Mouse (Mus musculus) megakaryocyte, embryonic 14.5 days (primary cell): Measurements from ENCODE around the gene Psen2. TPM values are rescaled to one million over a fixed set of nuclear protein-coding genes. Genes with fewer than 3 reads are reported as not detected.
A peak's percentile ranks its signal among the peaks of the same experiment; 100 is the strongest.

Experiments used
- H3K27me3 ChIP-seq: replicated peaks from 2 replicates; pipeline ENCODE3; 2012; ENCODE audit warnings: inconsistent platforms
- H3K36me3 ChIP-seq: replicated peaks from 2 replicates; pipeline ENCODE3; 2012; ENCODE audit warnings: low read length, inconsistent platforms, mixed read lengths
- H3K4me1 ChIP-seq: 2 replicates; pipeline ENCODE4 v1.6.1; 2012; ENCODE audit warnings: inconsistent platforms
- H3K4me3 ChIP-seq: replicated peaks from 2 replicates; pipeline ENCODE3; 2012; ENCODE audit warnings: moderate library complexity, mild to moderate bottlenecking, inconsistent platforms
- H3K9me3 ChIP-seq: 2 replicates; pipeline ENCODE4 v1.6.1; 2012; ENCODE audit warnings: inconsistent platforms
- FLI1 ChIP-seq: IDR thresholded peaks from 2 replicates; pipeline ENCODE4 v1.6.1; 2012; ENCODE audit warnings: low read length, inconsistent platforms, mixed read lengths
- GATA1 ChIP-seq: IDR thresholded peaks from 3 replicates; pipeline ENCODE4 v1.6.1; 2012; ENCODE audit warnings: mixed read lengths, low read length, inconsistent platforms, borderline replicate concordance
- polyA plus RNA-seq: library from polyadenylated mRNA; stranded (reverse); fragments of >175 nt; gene quantifications from 2 replicates; pipeline ENCODE4 v1.2.3, GENCODE M21; 2012; ENCODE audit warnings: low replicate concordance; ENCODE audit not compliant: insufficient read depth

Gene Psen2
- polyA plus RNA-seq, 1 experiment, result 36.6 TPM

DNA sequence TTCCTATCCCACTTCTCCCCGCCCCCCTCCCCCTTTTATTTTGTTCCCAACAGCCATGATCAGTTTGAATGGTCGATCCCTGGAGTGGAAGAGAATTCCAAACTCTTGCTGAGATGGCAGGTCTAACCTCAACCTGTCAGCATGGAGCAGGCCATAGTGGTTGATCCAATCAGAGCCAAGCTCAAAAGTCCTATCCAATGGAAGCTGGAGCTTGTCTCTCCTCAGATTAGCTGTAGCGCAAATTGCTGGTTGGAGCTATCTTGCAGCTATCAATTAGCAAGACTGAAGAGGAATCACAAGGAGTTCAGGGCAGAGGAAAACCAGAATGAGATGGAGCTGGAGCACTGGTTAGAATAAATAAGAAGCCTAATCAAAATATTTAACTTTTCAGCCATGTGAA, 54.9 kb downstream of the Psen2 start:
- H3K27me3 ChIP-seq, result no peaks in the 10 kb centered on the region
- H3K9me3 ChIP-seq, result peaks cover 16% of the 10 kb centered on the region
- peaks cover 23% of the 10 kb centered on the region for H3K36me3 ChIP-seq
- TF ChIP-seq GATA1 (no peak), FLI1 (no peak)
- H3K4me1 ChIP-seq, result peaks cover 46% of the 10 kb centered on the region
- no peak overlapping the region for H3K4me3 ChIP-seq

DNA sequence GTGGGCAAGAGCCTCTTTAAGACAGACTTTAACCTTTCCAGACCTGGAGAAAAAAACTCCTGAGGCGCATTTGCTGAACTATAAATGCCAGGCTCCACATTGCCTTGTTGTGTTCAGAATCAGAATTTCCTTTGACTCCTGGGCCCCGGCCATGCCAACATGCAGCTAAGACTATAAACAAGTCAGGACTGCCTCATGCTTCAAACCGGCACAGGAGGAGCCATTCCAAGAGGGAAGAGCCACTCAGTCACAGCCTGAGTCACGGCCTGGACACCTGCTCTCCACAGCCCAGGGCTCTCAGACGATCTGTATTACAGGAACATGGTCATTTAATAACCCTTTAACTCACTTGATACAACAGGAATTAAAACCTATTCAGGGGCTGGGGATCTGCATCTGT, 62.5 kb downstream of the Psen2 start:
- Histone ChIP-seq H3K36me3 (peaks cover 21% of the 10 kb centered on the region), H3K27me3 (no peaks in the 10 kb centered on the region), H3K9me3 (peaks cover 16% of the 10 kb centered on the region), H3K4me3 (no peak overlapping the region), H3K4me1 (peaks cover 46% of the 10 kb centered on the region)
- TF ChIP-seq FLI1, result no peak
- TF ChIP-seq GATA1, result no peak

DNA sequence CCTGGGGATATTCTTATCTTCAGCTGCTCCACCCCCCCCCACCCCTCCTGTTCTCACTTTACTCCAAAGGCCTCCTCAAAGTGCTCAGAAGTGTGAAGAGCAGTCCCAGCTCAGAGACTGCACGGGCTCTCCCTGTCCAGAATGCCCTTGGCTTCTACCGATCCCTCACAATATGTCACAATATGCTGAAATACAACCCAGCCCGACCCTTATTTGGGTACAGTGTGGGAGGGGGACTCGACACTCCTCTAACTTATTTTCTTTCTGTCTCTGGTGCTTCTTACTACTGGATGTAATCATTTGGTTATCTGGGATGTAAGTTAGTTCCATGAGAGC, 63.6 kb downstream of the Psen2 start:
- TF ChIP-seq GATA1, result no peak
- no peak for TF ChIP-seq FLI1
- Histone ChIP-seq H3K27me3 (no peaks in the 10 kb centered on the region), H3K4me1 (peaks cover 56% of the 10 kb centered on the region), H3K36me3 (peaks cover 11% of the 10 kb centered on the region), H3K4me3 (peak overlapping the region; percentile 86), H3K9me3 (peaks cover 6% of the 10 kb centered on the region)

DNA sequence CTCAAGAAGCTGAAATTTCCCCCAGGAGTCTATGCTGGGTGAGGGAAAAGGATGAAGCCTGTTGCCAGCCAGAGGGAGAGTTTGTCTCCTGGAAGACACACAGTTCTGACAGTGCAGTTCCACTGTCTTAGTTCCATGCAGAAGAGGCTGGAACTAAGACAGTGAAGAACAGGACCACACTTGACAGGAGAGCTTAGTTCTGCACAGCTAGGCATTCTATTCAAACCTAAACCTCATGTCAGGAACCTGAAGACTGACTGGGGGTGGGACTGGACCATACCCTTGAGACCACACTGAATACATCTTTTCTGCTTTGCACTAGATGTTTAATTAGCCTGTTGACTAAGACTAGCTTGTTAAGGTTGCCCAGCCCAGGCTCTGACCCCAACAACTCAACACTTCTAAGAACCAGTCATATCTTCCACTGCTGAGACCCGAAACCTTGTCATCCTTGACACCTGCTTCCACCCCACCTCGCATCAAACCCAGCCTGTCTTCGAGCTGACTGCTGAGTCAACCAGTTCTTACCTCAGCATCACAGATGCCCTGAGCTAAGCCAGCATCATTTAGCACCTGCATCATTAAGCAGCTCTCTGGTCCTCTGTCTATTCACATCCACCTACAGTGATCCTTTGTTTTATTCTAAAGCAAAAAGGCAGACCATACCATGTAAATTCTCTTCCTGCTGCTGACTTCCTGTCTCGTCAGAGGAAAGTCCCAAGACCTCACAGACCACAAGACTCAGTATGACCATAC, 64.1 kb downstream of the Psen2 start, which contains the start of gene Coq8a:
Gene Coq8a (minus strand): TSS at position 644 of the 756 bp plus-strand sequence.
- peaks cover under 1% of the 10 kb centered on the region for H3K9me3 ChIP-seq
- H3K27me3 ChIP-seq, result no peaks in the 10 kb centered on the region
- TF ChIP-seq GATA1 (no peak), FLI1 (no peak)
- H3K36me3 ChIP-seq, result peaks cover 6% of the 10 kb centered on the region
- peaks cover 62% of the 10 kb centered on the region for H3K4me1 ChIP-seq
- H3K4me3 ChIP-seq, result peak within 1 kb of the TSS; percentile 86

DNA sequence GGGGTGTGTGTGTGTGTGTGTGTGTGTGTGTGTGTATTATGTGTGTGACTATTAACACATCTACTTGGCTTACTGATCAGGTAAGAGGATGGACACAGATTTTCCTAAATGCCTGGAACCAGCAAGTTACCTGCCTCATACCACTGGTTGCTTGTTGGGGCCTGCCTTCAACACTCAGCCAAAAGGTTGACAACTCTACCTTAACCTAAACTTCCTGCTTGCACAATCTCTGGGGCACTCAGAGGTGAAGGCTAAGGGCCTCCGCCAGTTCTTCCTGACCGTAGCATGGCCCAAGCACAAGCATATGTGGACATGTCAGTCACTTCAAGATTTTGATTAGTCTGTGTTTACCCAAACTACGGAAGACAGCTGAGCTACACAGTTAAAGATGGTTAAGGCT, 65.3 kb downstream of the Psen2 start:
- no peak overlapping the region for H3K4me3 ChIP-seq
- peaks cover 1% of the 10 kb centered on the region for H3K36me3 ChIP-seq
- peaks cover 73% of the 10 kb centered on the region for H3K4me1 ChIP-seq
- H3K9me3 ChIP-seq, result no peaks in the 10 kb centered on the region
- peaks cover 2% of the 10 kb centered on the region for H3K27me3 ChIP-seq
- TF ChIP-seq FLI1, result no peak
- TF ChIP-seq GATA1, result no peak

DNA sequence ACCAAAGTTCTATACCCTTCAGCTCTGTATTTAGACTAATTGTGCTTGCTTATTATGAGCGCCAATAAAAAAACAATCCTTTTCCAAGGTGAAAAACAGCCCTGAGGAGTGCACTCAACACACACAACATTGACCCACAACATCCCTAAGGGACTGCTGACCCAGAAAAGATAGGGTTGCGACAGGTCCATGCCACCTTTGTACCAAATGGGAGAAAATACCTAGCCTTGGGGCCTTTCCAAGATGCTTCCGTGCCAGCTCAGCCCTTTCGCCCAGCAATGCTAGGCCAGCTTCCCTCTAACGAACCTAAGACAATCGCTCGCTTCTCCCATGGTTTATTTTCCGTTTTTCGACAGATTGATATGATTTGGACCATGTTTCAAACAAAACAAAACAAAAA, 66.7 kb downstream of the Psen2 start:
- H3K4me1 ChIP-seq, result peaks cover 84% of the 10 kb centered on the region
- TF ChIP-seq FLI1 (no peak), GATA1 (no peak)

DNA sequence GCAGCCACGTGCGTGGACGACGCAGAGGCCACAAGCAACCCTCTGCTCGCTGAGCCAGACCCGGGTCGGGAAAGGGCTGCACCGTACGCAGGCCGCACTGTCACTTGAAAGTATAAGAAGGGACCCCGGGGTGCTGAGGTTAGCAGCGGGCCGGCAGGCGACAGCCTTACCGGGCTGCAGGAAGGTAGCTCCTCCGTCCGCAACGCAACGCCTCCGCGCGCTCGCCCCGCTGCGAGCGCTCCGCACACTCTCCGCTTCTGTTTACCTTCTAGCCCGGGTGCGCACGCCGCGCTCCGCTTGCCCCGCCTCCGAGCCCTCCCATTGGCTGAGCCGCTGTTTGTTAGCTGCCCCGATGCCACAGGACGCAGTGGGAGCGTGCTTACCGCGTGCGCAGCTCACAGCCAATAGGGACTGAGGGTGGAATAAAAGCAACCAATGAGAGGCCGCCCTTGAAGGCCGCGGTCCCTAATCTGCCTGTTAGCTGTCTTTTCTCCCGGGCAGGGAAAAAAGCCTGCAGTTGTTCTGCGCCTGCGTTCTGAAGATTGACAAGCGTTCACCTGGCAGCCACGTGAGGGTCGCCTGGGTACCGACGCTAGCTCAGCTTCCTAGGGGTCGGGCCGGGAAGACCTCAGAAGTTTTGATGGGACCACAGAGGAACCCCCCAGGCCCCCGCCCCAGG, 67.4 kb downstream of the Psen2 start:
- TF ChIP-seq FLI1 (no peak), GATA1 (no peak)
- Histone ChIP-seq H3K4me3 (peak overlapping the region; percentile 93), H3K27me3 (peaks cover 7% of the 10 kb centered on the region), H3K9me3 (no peaks in the 10 kb centered on the region), H3K36me3 (no peaks in the 10 kb centered on the region), H3K4me1 (peaks cover 87% of the 10 kb centered on the region)

More for the DNA sequence above, 66.7 kb downstream of the Psen2 start:
- no peaks in the 10 kb centered on the region for H3K9me3 ChIP-seq
- peaks cover 2% of the 10 kb centered on the region for H3K27me3 ChIP-seq
- no peaks in the 10 kb centered on the region for H3K36me3 ChIP-seq
- H3K4me3 ChIP-seq, result peak overlapping the region; percentile 93

DNA sequence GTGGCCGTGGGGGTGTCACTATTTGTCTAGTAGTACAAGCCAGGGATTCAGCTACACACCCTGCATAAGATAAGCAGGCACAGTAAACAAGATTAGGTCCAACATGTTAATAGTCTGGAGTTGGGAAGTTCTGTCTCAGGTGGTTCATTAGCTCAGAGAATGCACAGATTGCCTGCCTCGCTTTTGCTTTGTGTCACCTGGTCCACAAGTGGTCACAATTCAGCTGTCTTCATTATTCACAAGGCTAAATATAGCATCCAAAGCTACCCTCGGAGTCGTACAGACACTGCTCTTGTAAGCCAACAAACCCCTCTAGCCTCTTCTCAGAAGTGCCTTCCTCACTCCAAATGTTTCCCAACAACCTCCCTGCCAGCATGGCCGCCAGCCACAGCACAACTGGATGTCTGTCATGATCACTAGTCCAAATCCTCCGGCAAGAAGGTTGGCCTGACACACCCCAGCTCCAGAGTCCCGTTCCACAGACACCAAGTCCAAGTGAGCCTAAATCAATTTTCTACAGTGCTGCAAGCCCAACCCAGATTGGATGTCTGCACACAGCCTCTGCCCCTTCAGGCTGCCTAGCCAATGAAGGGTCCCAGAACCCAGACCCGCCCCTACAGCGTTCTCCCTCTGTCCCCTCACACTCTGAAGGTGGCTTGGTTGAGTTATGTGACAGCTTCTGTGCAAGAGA, 68.3 kb downstream of the Psen2 start:
- no peak for TF ChIP-seq GATA1
- TF ChIP-seq FLI1, result no peak
- H3K27me3 ChIP-seq, result peaks cover 9% of the 10 kb centered on the region
- peaks cover 82% of the 10 kb centered on the region for H3K4me1 ChIP-seq
- H3K9me3 ChIP-seq, result no peaks in the 10 kb centered on the region
- H3K4me3 ChIP-seq, result peak overlapping the region; percentile 93
- H3K36me3 ChIP-seq, result no peaks in the 10 kb centered on the region

DNA sequence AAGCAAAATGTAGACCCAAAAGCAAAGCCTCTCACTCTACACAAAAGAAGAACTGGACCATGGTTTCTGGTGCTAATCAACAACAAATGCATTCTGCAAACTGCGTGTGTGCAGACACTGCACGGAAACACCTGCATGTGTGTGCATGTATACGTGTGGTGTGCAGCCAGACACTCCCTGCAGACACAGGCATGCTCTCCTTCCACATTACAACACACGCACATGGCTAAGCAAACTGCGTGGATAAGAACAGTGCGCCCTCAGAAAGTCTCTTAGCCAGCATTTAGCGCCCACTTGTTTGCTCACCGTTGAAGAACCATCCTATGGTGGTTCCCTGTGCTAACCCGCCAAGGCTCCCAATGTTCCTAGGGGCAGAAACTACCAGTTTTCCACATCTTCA, 69.2 kb downstream of the Psen2 start:
- TF ChIP-seq FLI1, result no peak
- TF ChIP-seq GATA1, result no peak
- peaks cover 9% of the 10 kb centered on the region for H3K27me3 ChIP-seq
- peak overlapping the region; percentile 79 for H3K4me3 ChIP-seq
- H3K36me3 ChIP-seq, result no peaks in the 10 kb centered on the region
- H3K9me3 ChIP-seq, result no peaks in the 10 kb centered on the region
- H3K4me1 ChIP-seq, result peaks cover 77% of the 10 kb centered on the region
